Mouse (Mus musculus) limb, embryonic 15.5 days (tissue): ENCODE measurements around the gene Rnf216. TPM values are rescaled to one million over a fixed set of nuclear protein-coding genes. Genes with fewer than 3 reads are reported as not detected.

Experiments
- ATAC-seq: fragments of 200-750 bp; cut with Nextera tagmentation; 2 replicates; pipeline ENCODE4 v1.8.0; 2017; ENCODE audit warnings: low read depth, moderate TSS enrichment; ENCODE audit not compliant: insufficient number of reproducible peaks, low FRiP score, low TSS enrichment
- H3K27ac ChIP-seq: fragments of 300-500 bp; sonication (generic); 2 replicates; pipeline ENCODE4 v1.5.1; 2015; ENCODE audit warnings: moderate library complexity, mild to moderate bottlenecking, inconsistent platforms
- H3K27me3 ChIP-seq: fragments of 300-500 bp; sonication (generic); 2 replicates; pipeline ENCODE4 v1.6.1; 2015; ENCODE audit warnings: inconsistent platforms
- H3K36me3 ChIP-seq: fragments of 300-500 bp; sonication (generic); 2 replicates; pipeline ENCODE4 v1.6.1; 2015; ENCODE audit warnings: inconsistent platforms
- H3K4me1 ChIP-seq: fragments of 300-500 bp; sonication (generic); 2 replicates; pipeline ENCODE4 v1.6.1; 2015; ENCODE audit warnings: inconsistent platforms
- H3K4me2 ChIP-seq: fragments of 300-500 bp; sonication (generic); 2 replicates; pipeline ENCODE4 v1.6.1; 2015; ENCODE audit warnings: mild to moderate bottlenecking, inconsistent platforms
- H3K4me3 ChIP-seq: fragments of 300-500 bp; sonication (generic); 2 replicates; pipeline ENCODE4 v1.5.1; 2015; ENCODE audit warnings: mild to moderate bottlenecking, inconsistent platforms
- H3K9ac ChIP-seq: fragments of 300-500 bp; sonication (generic); 2 replicates; pipeline ENCODE4 v1.6.1; 2015; ENCODE audit warnings: inconsistent platforms
- H3K9me3 ChIP-seq: fragments of 300-500 bp; sonication (generic); 2 replicates; pipeline ENCODE4 v1.6.1; 2016; ENCODE audit warnings: inconsistent platforms
- WGBS: fragments of 180-500 bp; shearing (Covaris S2); methylation state at CpG from one replicate; pipeline ENCODE4 v1.1.7; 2015; 5-methylcytosine and 5-hydroxymethylcytosine counted together
- polyA plus RNA-seq: library from polyadenylated mRNA; unstranded; fragments of >200 nt; fragmentation: Nextera tagmentation; extraction: Ambion mirVana; gene quantifications from 2 replicates; pipeline ENCODE4 v1.2.1, GENCODE M21; 2015

The Rnf216 gene
- polyA plus RNA-seq, 1 experiment from 2014 or later = 40.4 TPM

- Histone ChIP-seq H3K4me3 (no peak overlapping the region), H3K4me2 (no peak overlapping the region), H3K4me1 (no peaks in the 10 kb centered on the region), H3K27ac (no peak overlapping the region), H3K9ac (no peak overlapping the region), H3K27me3 (no peaks in the 10 kb centered on the region), H3K36me3 (peaks cover 66% of the 10 kb centered on the region), H3K9me3 (no peaks in the 10 kb centered on the region)
- no peak for ATAC-seq
- 56% methylated on average over 3 of the region's 3 CpGs for WGBS
Measured at GRCm38 (mm10) chr5:143092891-143093290, 19.9 kb downstream of the Rnf216 start.

- ATAC-seq = no peak
- Histone ChIP-seq H3K27ac (no peak overlapping the region), H3K4me3 (no peak overlapping the region), H3K27me3 (no peaks in the 10 kb centered on the region), H3K9ac (no peak overlapping the region), H3K4me2 (no peak overlapping the region), H3K9me3 (no peaks in the 10 kb centered on the region), H3K36me3 (peaks cover 85% of the 10 kb centered on the region), H3K4me1 (no peaks in the 10 kb centered on the region)
- 68% methylated on average over 4 of the region's 4 CpGs for WGBS
Measured at GRCm38 (mm10) chr5:143084898-143085297, 27.9 kb downstream of the Rnf216 start.

GRCm38 (mm10) chr5:143079806-143080205 lies 33.0 kb downstream of the Rnf216 start:
- WGBS = 89% methylated on average over 1 of the region's 1 CpGs
- no peak for ATAC-seq
- peaks cover 86% of the 10 kb centered on the region for H3K36me3 ChIP-seq

GRCm38 (mm10) chr5:143076603-143077143 lies 36.1 kb downstream of the Rnf216 start:
- WGBS = 98% methylated on average over 3 of the region's 3 CpGs
- no peak for ATAC-seq
- H3K4me2 ChIP-seq = no peak overlapping the region
- H3K27ac ChIP-seq = no peak overlapping the region
- H3K9ac ChIP-seq = no peak overlapping the region
- H3K36me3 ChIP-seq = peaks cover 74% of the 10 kb centered on the region
- no peaks in the 10 kb centered on the region for H3K27me3 ChIP-seq
- no peak overlapping the region for H3K4me3 ChIP-seq
- H3K4me1 ChIP-seq = no peaks in the 10 kb centered on the region
- H3K9me3 ChIP-seq = no peaks in the 10 kb centered on the region

More at GRCm38 (mm10) chr5:143079806-143080205, 33.0 kb downstream of the Rnf216 start:
- H3K27ac ChIP-seq = no peak overlapping the region
- no peak overlapping the region for H3K4me2 ChIP-seq
- no peaks in the 10 kb centered on the region for H3K4me1 ChIP-seq
- H3K4me3 ChIP-seq = no peak overlapping the region
- no peaks in the 10 kb centered on the region for H3K9me3 ChIP-seq
- H3K27me3 ChIP-seq = no peaks in the 10 kb centered on the region
- no peak overlapping the region for H3K9ac ChIP-seq

- WGBS = 88% methylated on average over 2 of the region's 2 CpGs
- no peaks in the 10 kb centered on the region for H3K27me3 ChIP-seq
- ATAC-seq = no peak
- no peaks in the 10 kb centered on the region for H3K4me1 ChIP-seq
- no peak overlapping the region for H3K9ac ChIP-seq
- no peak overlapping the region for H3K4me2 ChIP-seq
- peaks cover 72% of the 10 kb centered on the region for H3K36me3 ChIP-seq
- H3K27ac ChIP-seq = no peak overlapping the region
- H3K9me3 ChIP-seq = no peaks in the 10 kb centered on the region
- H3K4me3 ChIP-seq = no peak overlapping the region
Measured at GRCm38 (mm10) chr5:143075987-143076386, 36.8 kb downstream of the Rnf216 start.

- Histone ChIP-seq H3K4me3 (no peak overlapping the region), H3K9ac (no peak overlapping the region), H3K36me3 (peaks cover 48% of the 10 kb centered on the region), H3K27ac (no peak overlapping the region), H3K9me3 (no peaks in the 10 kb centered on the region), H3K27me3 (no peaks in the 10 kb centered on the region), H3K4me1 (no peaks in the 10 kb centered on the region), H3K4me2 (no peak overlapping the region)
- 88% methylated on average over 2 of the region's 2 CpGs for whole genome bisulfite sequencing
- ATAC-seq = no peak
Measured at GRCm38 (mm10) chr5:143069048-143069447, 43.7 kb downstream of the Rnf216 start.

GRCm38 (mm10) chr5:143068382-143068781 lies 44.4 kb downstream of the Rnf216 start:
- 85% methylated on average over 3 of the region's 3 CpGs for WGBS
- peaks cover 49% of the 10 kb centered on the region for H3K36me3 ChIP-seq
- no peak overlapping the region for H3K27ac ChIP-seq
- ATAC-seq = no peak
- H3K4me2 ChIP-seq = no peak overlapping the region
- H3K9me3 ChIP-seq = no peaks in the 10 kb centered on the region
- no peak overlapping the region for H3K9ac ChIP-seq
- H3K4me3 ChIP-seq = no peak overlapping the region
- H3K27me3 ChIP-seq = no peaks in the 10 kb centered on the region
- H3K4me1 ChIP-seq = no peaks in the 10 kb centered on the region

GRCm38 (mm10) chr5:143066551-143066958 lies 46.2 kb downstream of the Rnf216 start:
- 31% methylated on average over 1 of the region's 1 CpGs for WGBS
- H3K36me3 ChIP-seq = peaks cover 60% of the 10 kb centered on the region
- no peaks in the 10 kb centered on the region for H3K4me1 ChIP-seq
- H3K9me3 ChIP-seq = no peaks in the 10 kb centered on the region
- H3K9ac ChIP-seq = no peak overlapping the region
- no peak overlapping the region for H3K4me2 ChIP-seq
- H3K4me3 ChIP-seq = no peak overlapping the region
- H3K27ac ChIP-seq = no peak overlapping the region
- no peak for ATAC-seq
- no peaks in the 10 kb centered on the region for H3K27me3 ChIP-seq

GRCm38 (mm10) chr5:143066096-143066495 lies 46.7 kb downstream of the Rnf216 start:
- no peaks in the 10 kb centered on the region for H3K9me3 ChIP-seq
- no peaks in the 10 kb centered on the region for H3K27me3 ChIP-seq
- H3K36me3 ChIP-seq = peaks cover 65% of the 10 kb centered on the region
- no peak overlapping the region for H3K4me3 ChIP-seq
- WGBS = 95% methylated on average over 1 of the region's 1 CpGs
- ATAC-seq = no peak
- no peak overlapping the region for H3K9ac ChIP-seq
- H3K27ac ChIP-seq = no peak overlapping the region
- no peak overlapping the region for H3K4me2 ChIP-seq
- no peaks in the 10 kb centered on the region for H3K4me1 ChIP-seq

GRCm38 (mm10) chr5:143065230-143065629 lies 47.6 kb downstream of the Rnf216 start:
- 81% methylated on average over 2 of the region's 2 CpGs for WGBS
- no peaks in the 10 kb centered on the region for H3K4me1 ChIP-seq
- ATAC-seq = no peak
- no peaks in the 10 kb centered on the region for H3K9me3 ChIP-seq
- H3K4me2 ChIP-seq = no peak overlapping the region
- H3K4me3 ChIP-seq = no peak overlapping the region
- H3K36me3 ChIP-seq = peaks cover 67% of the 10 kb centered on the region
- H3K27me3 ChIP-seq = no peaks in the 10 kb centered on the region
- H3K27ac ChIP-seq = no peak overlapping the region
- no peak overlapping the region for H3K9ac ChIP-seq

- no peak for ATAC-seq
- no peak overlapping the region for H3K4me3 ChIP-seq
- peaks cover 6% of the 10 kb centered on the region; the same call in 1 of the 2 replicates for H3K4me1 ChIP-seq
- no peak overlapping the region for H3K9ac ChIP-seq
- H3K27me3 ChIP-seq = no peaks in the 10 kb centered on the region
- no peak overlapping the region for H3K27ac ChIP-seq
- H3K9me3 ChIP-seq = no peaks in the 10 kb centered on the region
- H3K36me3 ChIP-seq = peaks cover 68% of the 10 kb centered on the region
- 89% methylated on average over 3 of the region's 3 CpGs for WGBS
- no peak overlapping the region for H3K4me2 ChIP-seq
Measured at GRCm38 (mm10) chr5:143062251-143062650, 50.5 kb downstream of the Rnf216 start.

GRCm38 (mm10) chr5:143061511-143061910 lies 51.3 kb downstream of the Rnf216 start:
- H3K4me1 ChIP-seq = peaks cover 6% of the 10 kb centered on the region
- H3K9me3 ChIP-seq = no peaks in the 10 kb centered on the region
- H3K4me3 ChIP-seq = no peak overlapping the region
- H3K27me3 ChIP-seq = no peaks in the 10 kb centered on the region
- H3K36me3 ChIP-seq = peaks cover 63% of the 10 kb centered on the region
- H3K4me2 ChIP-seq = no peak overlapping the region
- 84% methylated on average over 3 of the region's 3 CpGs for WGBS
- H3K27ac ChIP-seq = no peak overlapping the region
- ATAC-seq = no peak
- H3K9ac ChIP-seq = no peak overlapping the region
